Mouse (Mus musculus) gastrocnemius, postnatal 10 days (tissue): ENCODE measurements around the gene Sec16b. TPM values are rescaled to one million over a fixed set of nuclear protein-coding genes. Genes with fewer than 3 reads are reported as not detected.

ENCODE experiments used
- DNase-seq: peaks from one replicate; pipeline ENCODE4 v3.0.0; 2021; ENCODE audit warnings: mixed read lengths
- total RNA-seq, 2 experiments: library from RNA; stranded (reverse); gene quantifications; 2 replicates each; pipeline ENCODE4 v1.2.3; 2021

The Sec16b gene
- total RNA-seq, 2 experiments from 2014 or later = 3.5 to 4.3 TPM

- DNase-seq = no peak
These were observed 49.9 kb downstream of the Sec16b start for GRCm38 (mm10) chr1:157556439-157556838.

GRCm38 (mm10) chr1:157558145-157558544, 51.6 kb downstream of the Sec16b start:
- no peak for DNase-seq

GRCm38 (mm10) chr1:157559986-157560385, 53.5 kb downstream of the Sec16b start:
- DNase-seq = no peak

- no peak for DNase-seq
These were observed 54.3 kb downstream of the Sec16b start for GRCm38 (mm10) chr1:157560654-157561386.

- DNase-seq = no peak
These were observed 61.3 kb downstream of the Sec16b start for GRCm38 (mm10) chr1:157567819-157568218.

- DNase-seq = no peak
These were observed 62.9 kb downstream of the Sec16b start for GRCm38 (mm10) chr1:157569263-157570090.

GRCm38 (mm10) chr1:157575316-157575715, 68.8 kb downstream of the Sec16b start:
- no peak for DNase-seq

GRCm38 (mm10) chr1:157578336-157578735, 71.8 kb downstream of the Sec16b start:
- no peak for DNase-seq

GRCm38 (mm10) chr1:157586556-157586955, 80.0 kb downstream of the Sec16b start:
- DNase-seq = no peak

- no peak for DNase-seq
These were observed 85.5 kb downstream of the Sec16b start for GRCm38 (mm10) chr1:157592039-157592438.

- no peak for DNase-seq
These were observed 88.0 kb downstream of the Sec16b start for GRCm38 (mm10) chr1:157594561-157594960.

GRCm38 (mm10) chr1:157595165-157595564, 88.6 kb downstream of the Sec16b start:
- no peak for DNase-seq

GRCm38 (mm10) chr1:157604513-157604912, 98.0 kb downstream of the Sec16b start:
- DNase-seq = no peak

Other genes with a start within 250 kb of the Sec16b start
- 10 to 100 TPM; 13.1 to 17.4 TPM for gene Rasal2, start 94.1 kb upstream of the Sec16b start, total RNA-seq
- 1 to 10 TPM; 2.8 to 3.9 TPM for gene Cryzl2, start 48.2 kb upstream of the Sec16b start, total RNA-seq